Mouse (Mus musculus) hindbrain, embryonic 14.5 days (tissue): Measurements from ENCODE around the gene Lamp1. TPM values are rescaled to one million over a fixed set of nuclear protein-coding genes. Genes with fewer than 3 reads are reported as not detected.

Experiments used
- ATAC-seq: fragments of 200-750 bp; cut with Nextera tagmentation; 2 replicates; pipeline ENCODE4 v1.8.0; 2017; ENCODE audit warnings: moderate number of reproducible peaks, mild to moderate bottlenecking, moderate TSS enrichment, moderate library complexity; ENCODE audit not compliant: low FRiP score
- DNase-seq: peaks from one replicate; pipeline ENCODE4 v3.0.0-alpha.2; 2015; ENCODE audit warnings: low spot score
- H3K27ac ChIP-seq: fragments of 300-500 bp; sonication (generic); 2 replicates; pipeline ENCODE4 v1.5.1; 2014; ENCODE audit warnings: mild to moderate bottlenecking, moderate library complexity
- H3K27me3 ChIP-seq: fragments of 300-500 bp; sonication (generic); 2 replicates; pipeline ENCODE4 v1.6.1; 2014; ENCODE audit warnings: mild to moderate bottlenecking, low read length, mixed read lengths; ENCODE audit not compliant: control insufficient read depth, insufficient read depth
- H3K36me3 ChIP-seq: fragments of 300-500 bp; sonication (generic); replicated peaks from 2 replicates; pipeline ENCODE4 v1.6.1; 2014; ENCODE audit not compliant: control insufficient read depth, insufficient read depth
- H3K4me1 ChIP-seq: fragments of 300-500 bp; sonication (generic); replicated peaks from 2 replicates; pipeline ENCODE4 v1.6.1; 2014; ENCODE audit warnings: antibody characterized with exemption, low read length, mixed read lengths; ENCODE audit not compliant: control insufficient read depth, insufficient read depth
- H3K4me2 ChIP-seq: fragments of 300-500 bp; sonication (generic); replicated peaks from 2 replicates; pipeline ENCODE4 v1.6.1; 2014; ENCODE audit warnings: mild to moderate bottlenecking, moderate library complexity
- H3K4me3 ChIP-seq: fragments of 300-500 bp; sonication (generic); replicated peaks from 2 replicates; pipeline ENCODE4 v1.5.1; 2014; ENCODE audit warnings: mild to moderate bottlenecking, low read length
- H3K9ac ChIP-seq: fragments of 300-500 bp; sonication (generic); 2 replicates; pipeline ENCODE4 v1.6.1; 2014
- H3K9me3 ChIP-seq: fragments of 300-500 bp; sonication (generic); 2 replicates; pipeline ENCODE4 v1.6.1; 2016; ENCODE audit warnings: low read length; ENCODE audit not compliant: control insufficient read depth
- WGBS: fragments of 180-500 bp; shearing (Covaris S2); extraction: QIAGEN DNeasy Blood & Tissue Kit; methylation state at CpG from one replicate; pipeline ENCODE4 v1.1.7; 2014; 5-methylcytosine and 5-hydroxymethylcytosine counted together
- polyA plus RNA-seq: library from polyadenylated mRNA; unstranded; fragments of >200 nt; fragmentation: Nextera tagmentation; extraction: Ambion mirVana; gene quantifications from 2 replicates; pipeline ENCODE4 v1.2.1, GENCODE M21; 2014

Lamp1 gene
- polyA plus RNA-seq: 331 and 347 TPM in 2 replicates

GRCm38 (mm10) chr8:13158718-13159376 is at the start of gene Lamp1:
Gene Lamp1, plus strand, starts transcription at chr8:13159161.
- H3K4me1 ChIP-seq: peaks cover 18% of the 10 kb centered on the region
- H3K36me3 ChIP-seq: no peaks in the 10 kb centered on the region
- peak within 1 kb of the TSS; percentile 99 for H3K9ac ChIP-seq
- ATAC-seq (peak; percentile 98), DNase-seq (peak; percentile 100)
- 2% methylated on average over 35 of the region's 50 CpGs for WGBS
- no peaks in the 10 kb centered on the region for H3K9me3 ChIP-seq
- peak within 1 kb of the TSS; percentile 71 for H3K27ac ChIP-seq
- no peaks in the 10 kb centered on the region for H3K27me3 ChIP-seq
- H3K4me2 ChIP-seq: peak within 1 kb of the TSS; percentile 97
- peak within 1 kb of the TSS; percentile 98 for H3K4me3 ChIP-seq

GRCm38 (mm10) chr8:13109416-13109960 is 49.5 kb upstream of the Lamp1 start:
- H3K4me1 ChIP-seq: peaks cover 20% of the 10 kb centered on the region
- no peaks in the 10 kb centered on the region for H3K9me3 ChIP-seq
- H3K27me3 ChIP-seq: no peaks in the 10 kb centered on the region
- no peak overlapping the region for H3K9ac ChIP-seq
- ATAC-seq: no peak
- H3K4me3 ChIP-seq: no peak overlapping the region
- DNase-seq: no peak
- peaks cover 10% of the 10 kb centered on the region; the same call in 1 of the 2 replicates for H3K36me3 ChIP-seq
- H3K4me2 ChIP-seq: no peak overlapping the region
- no peak overlapping the region for H3K27ac ChIP-seq
- 67% methylated on average over 1 of the region's 1 CpGs for WGBS

DNA sequence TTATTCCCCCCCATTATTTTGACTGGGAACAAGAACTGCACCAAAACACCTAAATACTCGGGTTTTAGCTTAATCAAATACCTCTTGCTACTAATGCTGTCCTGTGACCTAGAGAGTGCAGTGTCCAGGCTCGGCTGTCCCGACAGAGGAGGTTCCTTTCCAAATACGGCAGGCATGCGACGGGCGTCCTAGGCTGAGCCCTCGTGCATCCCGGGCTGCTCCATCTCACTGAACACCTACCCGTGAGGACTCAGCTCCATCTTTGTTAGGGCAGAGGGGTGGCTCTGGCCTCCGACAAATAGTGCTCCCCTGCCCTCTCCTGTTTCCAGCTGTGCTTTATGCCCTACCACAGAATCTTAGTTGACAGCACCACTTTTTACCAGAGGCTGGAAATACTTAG is 47.0 kb upstream of the Lamp1 start:
- H3K36me3 ChIP-seq: peaks cover 19% of the 10 kb centered on the region; the same call in 1 of the 2 replicates
- H3K27me3 ChIP-seq: no peaks in the 10 kb centered on the region
- DNase-seq (no peak), ATAC-seq (no peak)
- no peak overlapping the region for H3K27ac ChIP-seq
- WGBS: 92% methylated on average over 11 of the region's 11 CpGs
- no peak overlapping the region for H3K4me3 ChIP-seq
- H3K4me1 ChIP-seq: peaks cover 12% of the 10 kb centered on the region; the same call in 1 of the 2 replicates
- no peak overlapping the region for H3K9ac ChIP-seq
- no peaks in the 10 kb centered on the region for H3K9me3 ChIP-seq
- H3K4me2 ChIP-seq: no peak overlapping the region

GRCm38 (mm10) chr8:13113232-13113631 is 45.7 kb upstream of the Lamp1 start:
- H3K4me3 ChIP-seq: no peak overlapping the region
- H3K4me1 ChIP-seq: 0 out of 2 replicates have a peak, but pooled peaks cover 2% of the 10 kb centered on the region
- H3K27me3 ChIP-seq: no peaks in the 10 kb centered on the region
- H3K9ac ChIP-seq: no peak overlapping the region
- no peaks in the 10 kb centered on the region for H3K9me3 ChIP-seq
- H3K36me3 ChIP-seq: 0 out of 2 replicates have a peak, but pooled peaks cover 16% of the 10 kb centered on the region
- no peak overlapping the region for H3K4me2 ChIP-seq
- WGBS: 89% methylated on average over 4 of the region's 4 CpGs
- H3K27ac ChIP-seq: no peak overlapping the region
- ATAC-seq (no peak), DNase-seq (no peak)

DNA sequence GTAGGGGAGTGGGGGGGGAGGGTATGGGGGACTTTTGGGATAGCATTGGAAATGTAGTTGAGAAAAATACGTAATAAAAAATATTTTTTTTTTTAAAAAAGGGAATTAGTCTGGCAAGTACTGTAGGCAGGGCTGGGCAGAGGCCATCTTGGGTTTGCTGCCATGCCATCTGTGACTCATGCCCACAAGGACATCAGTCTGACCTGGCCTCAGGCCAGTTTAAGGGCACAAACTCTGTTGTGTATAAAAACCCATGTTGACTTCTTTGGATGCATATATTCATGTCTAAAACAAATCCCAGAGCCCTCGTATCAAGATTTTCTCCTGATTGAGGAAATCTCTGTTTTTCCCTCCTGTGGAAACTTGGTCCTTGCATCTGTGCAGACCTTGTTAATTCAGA is 41.9 kb upstream of the Lamp1 start:
- H3K9ac ChIP-seq: no peak overlapping the region
- H3K4me2 ChIP-seq: no peak overlapping the region
- no peak overlapping the region for H3K27ac ChIP-seq
- H3K36me3 ChIP-seq: peaks cover 42% of the 10 kb centered on the region
- no peaks in the 10 kb centered on the region for H3K9me3 ChIP-seq
- no peaks in the 10 kb centered on the region for H3K27me3 ChIP-seq
- no peak overlapping the region for H3K4me3 ChIP-seq
- ATAC-seq: no peak
- H3K4me1 ChIP-seq: no peaks in the 10 kb centered on the region
- no peak for DNase-seq
- WGBS: 97% methylated on average over 2 of the region's 2 CpGs

GRCm38 (mm10) chr8:13118516-13118915 is 40.4 kb upstream of the Lamp1 start:
- WGBS: 92% methylated on average over 3 of the region's 3 CpGs
- no peaks in the 10 kb centered on the region for H3K4me1 ChIP-seq
- H3K4me2 ChIP-seq: no peak overlapping the region
- no peak overlapping the region for H3K4me3 ChIP-seq
- no peaks in the 10 kb centered on the region for H3K9me3 ChIP-seq
- H3K27me3 ChIP-seq: no peaks in the 10 kb centered on the region
- H3K9ac ChIP-seq: no peak overlapping the region
- DNase-seq (no peak), ATAC-seq (no peak)
- H3K27ac ChIP-seq: no peak overlapping the region
- H3K36me3 ChIP-seq: peaks cover 52% of the 10 kb centered on the region

DNA sequence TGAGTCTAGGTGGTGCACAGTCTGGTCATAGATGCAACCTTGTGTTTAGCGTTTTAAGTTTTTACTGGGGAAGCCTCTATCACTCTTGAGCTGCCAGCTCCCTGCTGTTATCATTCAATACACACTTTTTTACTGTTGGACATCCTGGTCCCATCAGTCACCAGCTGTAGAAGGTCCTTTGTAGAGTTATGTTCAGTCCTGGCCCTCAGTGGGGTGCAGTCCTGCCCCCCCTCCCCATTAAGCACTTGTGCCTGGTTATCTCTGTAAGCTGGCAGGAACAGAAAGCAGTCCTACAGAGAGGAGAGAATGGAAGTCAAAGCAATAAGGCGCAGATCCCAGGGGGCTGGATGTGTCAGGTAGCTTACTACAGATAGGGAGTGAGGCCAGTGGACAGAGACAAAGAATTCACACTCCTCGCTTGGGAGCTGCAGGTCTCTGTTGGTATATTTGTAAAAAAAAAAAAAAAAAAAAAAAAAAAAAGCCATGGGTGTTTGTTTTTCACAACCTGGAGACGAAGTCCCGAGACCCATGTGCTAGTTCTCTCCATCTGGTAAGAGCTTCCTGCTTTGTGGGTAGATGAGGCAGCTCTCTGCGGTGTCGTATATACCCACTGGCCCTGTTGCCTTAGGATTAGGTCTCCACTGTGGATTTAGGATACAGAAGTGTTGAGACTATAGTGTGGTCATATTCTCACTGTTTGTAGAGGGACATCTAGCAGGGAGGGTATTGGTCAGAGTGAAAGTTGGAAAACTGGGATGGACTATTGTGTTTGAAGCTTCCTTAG is 37.9 kb upstream of the Lamp1 start:
- H3K9me3 ChIP-seq: no peaks in the 10 kb centered on the region
- WGBS: 81% methylated on average over 7 of the region's 7 CpGs
- no peak overlapping the region for H3K4me2 ChIP-seq
- H3K36me3 ChIP-seq: peaks cover 68% of the 10 kb centered on the region
- H3K27me3 ChIP-seq: no peaks in the 10 kb centered on the region
- no peak overlapping the region for H3K27ac ChIP-seq
- H3K9ac ChIP-seq: no peak overlapping the region
- H3K4me3 ChIP-seq: no peak overlapping the region
- DNase-seq (no peak), ATAC-seq (no peak)
- H3K4me1 ChIP-seq: no peaks in the 10 kb centered on the region

GRCm38 (mm10) chr8:13122887-13123421 is 36.0 kb upstream of the Lamp1 start:
- no peaks in the 10 kb centered on the region for H3K9me3 ChIP-seq
- H3K4me3 ChIP-seq: no peak overlapping the region
- ATAC-seq: no peak
- H3K4me1 ChIP-seq: no peaks in the 10 kb centered on the region
- no peak overlapping the region for H3K4me2 ChIP-seq
- H3K36me3 ChIP-seq: peaks cover 80% of the 10 kb centered on the region
- DNase-seq: no peak
- no peak overlapping the region for H3K27ac ChIP-seq
- H3K9ac ChIP-seq: no peak overlapping the region
- 97% methylated on average over 7 of the region's 7 CpGs for WGBS
- no peaks in the 10 kb centered on the region for H3K27me3 ChIP-seq

GRCm38 (mm10) chr8:13124897-13125296 is 34.1 kb upstream of the Lamp1 start:
- H3K27ac ChIP-seq: no peak overlapping the region
- H3K36me3 ChIP-seq: peaks cover 88% of the 10 kb centered on the region
- H3K4me2 ChIP-seq: no peak overlapping the region
- no peak overlapping the region for H3K9ac ChIP-seq
- no peak for ATAC-seq
- no peaks in the 10 kb centered on the region for H3K9me3 ChIP-seq
- 94% methylated on average over 8 of the region's 8 CpGs for WGBS
- H3K27me3 ChIP-seq: no peaks in the 10 kb centered on the region
- no peak for DNase-seq
- H3K4me3 ChIP-seq: no peak overlapping the region
- H3K4me1 ChIP-seq: no peaks in the 10 kb centered on the region
